Mouse (Mus musculus) forebrain, embryonic 12.5 days (tissue): Measurements from ENCODE around the gene Olfr960. TPM values are rescaled to one million over a fixed set of nuclear protein-coding genes. Genes with fewer than 3 reads are reported as not detected.

ENCODE experiments used
- ATAC-seq: fragments of 200-750 bp; cut with Nextera tagmentation; 2 replicates; pipeline ENCODE4 v1.8.0; 2017; ENCODE audit warnings: moderate TSS enrichment; ENCODE audit not compliant: low FRiP score
- H3K27ac ChIP-seq: fragments of 300-500 bp; sonication (generic); 2 replicates; pipeline ENCODE4 v1.5.1; 2016; ENCODE audit warnings: mild to moderate bottlenecking
- H3K27me3 ChIP-seq: fragments of 300-500 bp; sonication (generic); 2 replicates; pipeline ENCODE4 v1.6.1; 2016; ENCODE audit warnings: mild to moderate bottlenecking
- H3K36me3 ChIP-seq: fragments of 300-500 bp; sonication (generic); replicated peaks from 2 replicates; pipeline ENCODE4 v1.6.1; 2016; ENCODE audit warnings: mild to moderate bottlenecking
- H3K4me1 ChIP-seq: fragments of 300-500 bp; sonication (generic); 2 replicates; pipeline ENCODE4 v1.6.1; 2016
- H3K4me2 ChIP-seq: fragments of 300-500 bp; sonication (generic); 2 replicates; pipeline ENCODE4 v1.6.1; 2016; ENCODE audit warnings: mild to moderate bottlenecking, moderate library complexity
- H3K4me3 ChIP-seq: fragments of 300-500 bp; sonication (generic); replicated peaks from 2 replicates; pipeline ENCODE4 v1.5.1; 2016; ENCODE audit warnings: mild to moderate bottlenecking
- H3K9ac ChIP-seq: fragments of 300-500 bp; sonication (generic); 2 replicates; pipeline ENCODE4 v1.6.1; 2016; ENCODE audit warnings: mild to moderate bottlenecking
- H3K9me3 ChIP-seq: fragments of 300-500 bp; sonication (generic); 2 replicates; pipeline ENCODE4 v1.6.1; 2016
- WGBS: fragments of 180-500 bp; shearing (Covaris S2); methylation state at CpG from one replicate; pipeline ENCODE4 v1.1.7; 2016; 5-methylcytosine and 5-hydroxymethylcytosine counted together
- polyA plus RNA-seq: library from polyadenylated mRNA; unstranded; fragments of >200 nt; fragmentation: Nextera tagmentation; extraction: Ambion mirVana; gene quantifications from 2 replicates; pipeline ENCODE4 v1.2.1, GENCODE M21; 2016

Gene Olfr960
- polyA plus RNA-seq, 1 experiment from 2014 or later = not detected

- Histone ChIP-seq H3K27me3 (no peaks in the 10 kb centered on the region), H3K4me3 (no peak overlapping the region), H3K4me2 (no peak overlapping the region), H3K4me1 (no peaks in the 10 kb centered on the region), H3K27ac (no peak overlapping the region), H3K9ac (no peak overlapping the region), H3K36me3 (no peaks in the 10 kb centered on the region), H3K9me3 (no peaks in the 10 kb centered on the region)
- 41% methylated on average over 4 of the region's 4 CpGs for WGBS
- ATAC-seq = no peak
Observed at GRCm38 (mm10) chr9:39633913-39634594, 12.9 kb downstream of the Olfr960 start.

DNA sequence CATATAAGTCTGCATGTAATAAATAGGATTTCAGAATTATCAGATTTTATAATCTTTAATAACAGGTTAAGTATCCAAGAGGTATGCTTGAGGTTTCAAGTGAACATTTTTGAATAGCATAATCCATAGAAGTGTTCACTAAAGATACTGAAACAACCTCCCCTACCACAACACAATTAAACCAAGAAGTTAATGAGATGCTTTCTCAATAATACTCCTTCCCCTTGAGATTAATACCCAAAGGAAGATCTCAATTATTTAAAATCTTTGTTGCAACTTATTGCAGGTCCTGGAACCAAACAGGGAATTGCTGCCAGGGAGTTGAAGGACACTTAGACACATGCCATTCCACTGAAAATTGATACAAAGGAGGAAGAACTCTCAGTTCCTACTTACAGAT, 23.6 kb downstream of the Olfr960 start, which contains the start of gene Olfr961:
TSS of gene Olfr961 (plus strand) at position 301 of the 400 bp plus-strand sequence.
- no peak within 1 kb of the TSS for H3K9ac ChIP-seq
- H3K4me2 ChIP-seq = no peak within 1 kb of the TSS
- no peak within 1 kb of the TSS for H3K27ac ChIP-seq
- no peaks in the 10 kb centered on the region for H3K36me3 ChIP-seq
- H3K4me3 ChIP-seq = no peak within 1 kb of the TSS
- H3K9me3 ChIP-seq = no peaks in the 10 kb centered on the region
- ATAC-seq = no peak
- no peaks in the 10 kb centered on the region for H3K4me1 ChIP-seq
- no peaks in the 10 kb centered on the region for H3K27me3 ChIP-seq

DNA sequence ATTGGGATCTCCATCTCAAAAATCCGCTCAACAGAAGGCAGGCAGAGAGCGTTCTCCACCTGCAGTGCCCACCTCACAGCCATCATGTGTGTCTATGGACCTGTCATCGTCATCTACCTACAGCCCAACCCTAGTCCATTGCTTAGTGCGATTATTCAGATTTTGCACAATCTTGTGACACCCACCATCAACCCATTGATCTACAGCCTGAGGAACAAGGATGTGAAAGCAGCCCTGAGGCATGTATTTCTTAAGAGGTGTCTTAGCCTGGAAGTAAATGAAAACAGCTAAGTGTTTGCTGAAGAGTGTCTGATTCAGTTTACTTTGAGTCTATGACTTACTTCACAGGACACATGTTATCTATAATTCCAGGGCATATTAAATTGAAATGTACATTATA, 26.2 kb downstream of the Olfr960 start:
- Histone ChIP-seq H3K4me3 (no peak overlapping the region), H3K27me3 (no peaks in the 10 kb centered on the region), H3K36me3 (no peaks in the 10 kb centered on the region), H3K9ac (no peak overlapping the region), H3K4me2 (no peak overlapping the region), H3K9me3 (no peaks in the 10 kb centered on the region), H3K27ac (no peak overlapping the region), H3K4me1 (no peaks in the 10 kb centered on the region)
- no peak for ATAC-seq
- 91% methylated on average over 4 of the region's 4 CpGs for WGBS

DNA sequence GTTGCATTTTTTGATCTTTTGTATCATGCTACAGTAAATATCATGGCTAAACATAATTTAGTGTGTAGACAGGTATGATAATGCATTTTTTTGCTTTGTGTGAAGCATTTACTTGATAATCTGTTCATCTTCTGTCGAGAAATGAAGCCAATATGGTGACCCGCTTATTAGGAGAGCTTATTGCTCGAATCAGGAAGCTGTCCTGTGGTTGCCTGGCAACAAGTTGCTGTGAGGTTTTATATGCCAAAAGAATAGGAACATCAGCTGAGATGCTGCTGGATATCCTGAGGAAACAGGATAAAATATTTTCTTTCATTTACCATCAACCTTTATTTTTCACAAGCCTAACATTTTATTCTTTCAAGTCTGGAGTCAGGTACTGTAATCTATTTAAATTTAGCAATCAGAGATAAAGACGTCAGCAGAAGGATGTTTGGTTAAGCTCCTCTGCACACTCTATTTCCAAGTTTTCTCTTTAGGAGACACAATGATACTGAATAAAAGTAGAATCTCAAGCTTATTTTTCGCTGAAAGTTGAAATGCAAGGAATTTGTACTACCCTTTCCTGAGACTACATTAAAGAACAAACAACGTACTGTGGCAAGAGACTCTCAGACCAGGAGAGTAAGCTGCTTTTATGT, 33.7 kb downstream of the Olfr960 start:
- H3K36me3 ChIP-seq = no peaks in the 10 kb centered on the region
- no peak overlapping the region for H3K4me2 ChIP-seq
- no peak for ATAC-seq
- H3K27ac ChIP-seq = no peak overlapping the region
- no peak overlapping the region for H3K9ac ChIP-seq
- WGBS = 78% methylated on average over 6 of the region's 6 CpGs
- no peak overlapping the region for H3K4me3 ChIP-seq
- no peaks in the 10 kb centered on the region for H3K27me3 ChIP-seq
- H3K4me1 ChIP-seq = no peaks in the 10 kb centered on the region
- no peaks in the 10 kb centered on the region for H3K9me3 ChIP-seq

DNA sequence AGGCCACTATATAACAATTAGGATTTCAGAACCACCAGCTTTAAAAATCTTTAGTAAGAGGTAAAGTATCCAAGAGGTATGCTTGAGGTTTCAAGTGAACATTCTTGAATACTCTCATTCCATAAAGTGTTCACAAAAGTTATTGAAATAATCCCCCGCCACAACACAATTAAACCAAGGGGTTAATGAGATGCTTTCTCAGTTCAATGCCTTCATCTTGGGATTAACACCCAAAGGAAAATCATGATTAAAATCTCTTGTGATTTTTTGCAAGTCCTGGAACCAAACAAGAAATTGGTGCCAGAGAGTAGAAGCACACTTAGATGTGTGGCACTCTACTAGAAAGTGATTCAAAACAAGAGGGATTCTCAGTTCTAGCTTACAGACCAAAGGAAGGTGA, 45.7 kb downstream of the Olfr960 start, which contains the start of gene Olfr963:
TSS of gene Olfr963 (plus strand) at position 301 of the 400 bp plus-strand sequence.
- ATAC-seq = no peak
- no peak within 1 kb of the TSS for H3K9ac ChIP-seq
- no peaks in the 10 kb centered on the region for H3K9me3 ChIP-seq
- no peaks in the 10 kb centered on the region for H3K27me3 ChIP-seq
- H3K4me1 ChIP-seq = no peaks in the 10 kb centered on the region
- 82% methylated on average over 1 of the region's 1 CpGs for WGBS
- H3K4me3 ChIP-seq = no peak within 1 kb of the TSS
- no peak within 1 kb of the TSS for H3K4me2 ChIP-seq
- no peaks in the 10 kb centered on the region for H3K36me3 ChIP-seq
- H3K27ac ChIP-seq = no peak within 1 kb of the TSS

DNA sequence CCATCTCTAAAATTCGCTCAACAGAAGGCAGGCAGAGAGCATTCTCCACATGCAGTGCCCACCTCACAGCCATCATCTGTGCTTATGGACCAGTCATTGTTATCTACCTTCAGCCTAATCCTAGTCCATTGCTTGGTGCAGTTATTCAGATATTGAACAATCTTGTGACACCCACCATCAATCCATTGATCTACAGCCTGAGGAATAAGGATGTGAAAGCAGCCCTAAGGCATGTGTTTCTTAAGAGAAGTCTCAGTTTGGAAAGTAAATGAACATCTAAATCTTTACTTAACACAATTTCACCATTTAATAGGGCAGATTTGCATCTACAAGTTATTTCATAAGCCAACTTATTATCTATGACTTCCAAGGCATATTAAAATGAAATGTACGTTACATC, 48.5 kb downstream of the Olfr960 start:
- H3K27ac ChIP-seq = no peak overlapping the region
- H3K9ac ChIP-seq = no peak overlapping the region
- H3K36me3 ChIP-seq = no peaks in the 10 kb centered on the region
- no peaks in the 10 kb centered on the region for H3K9me3 ChIP-seq
- ATAC-seq = no peak
- H3K4me2 ChIP-seq = no peak overlapping the region
- 88% methylated on average over 2 of the region's 2 CpGs for WGBS
- no peaks in the 10 kb centered on the region for H3K4me1 ChIP-seq
- H3K27me3 ChIP-seq = no peaks in the 10 kb centered on the region
- no peak overlapping the region for H3K4me3 ChIP-seq

Other genes with a start within 250 kb of the Olfr960 start
- gene Olfr951, start 234.0 kb upstream of the Olfr960 start, polyA plus RNA-seq = not detected in 2 replicates
- not detected in 2 replicates for gene Olfr952, start 194.2 kb upstream of the Olfr960 start, polyA plus RNA-seq
- gene Olfr954, start 164.7 kb upstream of the Olfr960 start, polyA plus RNA-seq = not detected in 2 replicates
- gene Olfr955, start 149.4 kb upstream of the Olfr960 start, polyA plus RNA-seq = not detected in 2 replicates
- gene Olfr44, start 127.4 kb upstream of the Olfr960 start, polyA plus RNA-seq = not detected in 2 replicates
- gene Olfr957, start 105.6 kb upstream of the Olfr960 start, polyA plus RNA-seq = 0.13 TPM in 1 of 2 replicates, not detected in the other
- gene Olfr958, start 67.3 kb upstream of the Olfr960 start, polyA plus RNA-seq = not detected in 2 replicates
- gene Olfr959, start 45.8 kb upstream of the Olfr960 start, polyA plus RNA-seq = not detected in 2 replicates
- 23.6 and 24.7 TPM in 2 replicates for gene AW551984, start 17.0 kb upstream of the Olfr960 start, polyA plus RNA-seq
- not detected in 2 replicates for gene Olfr148, start 10.7 kb upstream of the Olfr960 start, polyA plus RNA-seq
- not detected in 2 replicates for gene Olfr961, start 23.7 kb downstream of the Olfr960 start, polyA plus RNA-seq
- gene Olfr963, start 45.8 kb downstream of the Olfr960 start, polyA plus RNA-seq = not detected in 2 replicates
- gene Olfr149, start 85.7 kb downstream of the Olfr960 start, polyA plus RNA-seq = not detected in 2 replicates
- not detected in 2 replicates for gene Olfr965, start 90.0 kb downstream of the Olfr960 start, polyA plus RNA-seq
- gene Olfr150, start 109.6 kb downstream of the Olfr960 start, polyA plus RNA-seq = not detected in 2 replicates
- gene Olfr967, start 124.9 kb downstream of the Olfr960 start, polyA plus RNA-seq = not detected in 2 replicates
- not detected in 2 replicates for gene Olfr968, start 161.9 kb downstream of the Olfr960 start, polyA plus RNA-seq
- gene Olfr969, start 169.6 kb downstream of the Olfr960 start, polyA plus RNA-seq = not detected in 2 replicates
- gene Olfr970, start 187.5 kb downstream of the Olfr960 start, polyA plus RNA-seq = not detected in 2 replicates
- gene Olfr971, start 215.5 kb downstream of the Olfr960 start, polyA plus RNA-seq = not detected in 2 replicates
- not detected in 2 replicates for gene Olfr972, start 245.0 kb downstream of the Olfr960 start, polyA plus RNA-seq